Mouse (Mus musculus): ENCODE data around the gene Pgghg. TPM values are rescaled to one million over a fixed set of nuclear protein-coding genes. Genes with fewer than 3 reads are reported as not detected.

Pgghg gene
- polyA plus RNA-seq, 1 experiment from 2014 or later: 6.3 TPM

DNA sequence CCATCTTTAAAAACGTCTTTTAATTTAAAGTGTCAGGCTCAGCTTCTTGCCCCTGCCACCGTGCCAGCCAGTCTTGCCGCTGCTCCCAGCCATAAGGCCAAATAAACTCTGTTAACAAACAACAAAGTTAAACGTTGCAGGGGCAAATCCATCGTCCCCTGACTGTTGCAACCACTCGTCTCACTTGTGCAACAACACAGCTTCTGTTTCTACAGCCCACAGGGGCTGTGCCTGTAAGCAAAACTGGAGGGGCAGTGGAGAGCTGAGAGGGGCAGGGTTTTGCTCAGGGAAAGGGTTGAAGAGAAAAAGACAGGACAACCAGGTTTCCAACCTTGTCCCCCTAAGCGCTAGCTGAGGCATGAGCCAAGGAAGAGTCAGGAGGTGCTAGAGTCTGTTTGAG is 33.0 kb upstream of the Pgghg start:
- Histone ChIP-seq H3K4me3 (replicated peaks) (no peak overlapping the region), H3K9ac (replicated peaks) (no peak overlapping the region), H3K4me1 (peaks cover 8% of the 10 kb centered on the region), H3K27ac (replicated peaks) (no peak overlapping the region), H3K4me2 (no peak overlapping the region), H3K36me3 (no peaks in the 10 kb centered on the region), H3K27me3 (replicated peaks) (no peaks in the 10 kb centered on the region), H3K9me3 (replicated peaks) (no peaks in the 10 kb centered on the region)
- 49% methylated on average over 7 of the region's 7 CpGs for WGBS
- no peak for ATAC-seq (ENCODE audit: low FRiP score)

DNA sequence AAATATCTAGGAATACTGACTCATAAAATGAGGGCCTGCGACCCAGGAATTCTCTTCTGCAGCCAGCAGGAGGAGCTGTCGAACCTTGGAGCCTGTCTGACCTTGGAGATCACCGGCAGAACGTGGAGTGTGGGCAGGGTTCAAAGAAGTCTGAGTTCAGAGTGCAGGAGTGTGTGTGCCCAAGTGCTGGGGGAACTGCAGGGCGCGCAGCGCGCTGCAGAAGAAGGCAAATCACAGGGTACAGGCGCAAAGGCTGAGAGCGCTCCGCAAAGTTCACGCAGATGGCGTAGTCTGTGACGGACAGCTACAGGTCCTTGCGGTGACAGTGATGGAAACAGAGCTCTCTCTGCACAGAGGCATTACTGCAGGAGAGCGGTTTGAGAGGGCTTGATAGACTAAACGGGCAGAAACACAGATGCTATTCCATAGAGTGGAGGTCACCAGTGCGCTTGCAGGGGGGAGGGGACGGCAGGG is 32.5 kb upstream of the Pgghg start:
- no peaks in the 10 kb centered on the region for H3K36me3 ChIP-seq
- 0 out of 2 replicates have a peak, but pooled peaks have one; percentile 53 for ATAC-seq (ENCODE audit: low FRiP score)
- H3K27ac ChIP-seq (replicated peaks): no peak overlapping the region
- peak overlapping the region; percentile 85 for H3K4me2 ChIP-seq
- H3K9ac ChIP-seq (replicated peaks): peak overlapping the region; percentile 43; the same call in 1 of the 2 replicates
- 2% methylated on average over 19 of the region's 19 CpGs for WGBS
- H3K9me3 ChIP-seq (replicated peaks): no peaks in the 10 kb centered on the region
- peaks cover 5% of the 10 kb centered on the region for H3K4me1 ChIP-seq
- peak overlapping the region; percentile 43 for H3K4me3 ChIP-seq (replicated peaks)
- H3K27me3 ChIP-seq (replicated peaks): no peaks in the 10 kb centered on the region

DNA sequence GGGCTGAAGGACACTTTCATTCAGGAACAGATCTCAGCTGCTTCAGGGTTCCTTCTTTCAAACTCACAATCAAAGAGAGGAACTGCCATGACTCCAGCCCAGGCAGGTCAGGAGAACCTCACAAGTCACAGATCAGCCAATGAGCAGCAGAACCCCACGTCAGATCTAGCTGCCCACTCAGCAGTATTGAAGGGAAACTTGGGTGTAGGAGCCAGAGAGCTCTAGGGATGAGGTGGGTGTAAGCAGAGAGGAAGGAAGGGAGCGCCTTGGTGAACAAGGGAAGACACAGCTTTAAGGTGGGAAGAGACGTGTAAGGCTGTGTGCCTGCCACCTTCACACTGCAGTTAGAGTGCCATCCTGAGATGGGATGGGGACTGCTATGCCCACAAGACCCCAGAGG is 28.9 kb upstream of the Pgghg start:
- Histone ChIP-seq H3K9ac (replicated peaks) (no peak overlapping the region), H3K9me3 (replicated peaks) (no peaks in the 10 kb centered on the region), H3K36me3 (no peaks in the 10 kb centered on the region), H3K27ac (replicated peaks) (no peak overlapping the region), H3K4me3 (replicated peaks) (no peak overlapping the region), H3K4me2 (no peak overlapping the region), H3K4me1 (peaks cover 5% of the 10 kb centered on the region), H3K27me3 (replicated peaks) (no peaks in the 10 kb centered on the region)
- WGBS: 69% methylated on average over 3 of the region's 3 CpGs
- ATAC-seq (ENCODE audit: low FRiP score): no peak

DNA sequence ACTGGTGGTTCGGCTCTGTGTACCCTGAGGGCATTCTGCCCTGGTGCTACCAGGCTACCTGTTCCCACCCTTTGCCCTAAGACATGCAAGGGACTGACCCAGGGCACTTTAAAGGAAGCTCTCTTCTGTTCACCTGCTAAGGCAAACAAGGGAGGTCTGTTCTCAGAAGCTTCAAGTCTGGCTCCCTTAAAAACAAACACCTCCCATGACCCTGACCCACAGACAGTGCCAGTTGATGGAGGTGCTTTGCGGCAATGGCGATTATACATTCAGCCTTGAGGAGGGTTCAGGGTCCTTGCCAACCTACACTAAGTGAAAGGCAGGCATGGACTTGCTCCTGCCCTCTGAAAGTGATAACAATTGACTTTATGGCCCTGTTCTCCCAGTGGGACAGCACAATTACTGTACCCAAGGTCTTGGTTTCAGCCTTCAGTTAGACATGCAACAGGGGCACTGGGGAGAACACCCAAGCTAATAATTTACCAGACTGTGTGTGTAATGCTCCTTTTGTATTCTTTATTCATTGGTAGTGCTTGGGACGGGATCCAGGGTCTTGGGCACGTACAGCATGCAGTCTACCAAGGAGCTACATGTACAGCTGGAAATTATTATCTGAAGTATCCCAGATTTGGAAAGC is 28.2 kb upstream of the Pgghg start:
- Histone ChIP-seq H3K4me2 (no peak overlapping the region), H3K27ac (replicated peaks) (no peak overlapping the region), H3K36me3 (no peaks in the 10 kb centered on the region), H3K9ac (replicated peaks) (no peak overlapping the region), H3K4me1 (peaks cover 5% of the 10 kb centered on the region), H3K4me3 (replicated peaks) (no peak overlapping the region), H3K27me3 (replicated peaks) (0 out of 2 replicates have a peak, but pooled peaks cover under 1% of the 10 kb centered on the region), H3K9me3 (replicated peaks) (no peaks in the 10 kb centered on the region)
- 53% methylated on average over 5 of the region's 5 CpGs for WGBS
- ATAC-seq (ENCODE audit: low FRiP score): no peak

DNA sequence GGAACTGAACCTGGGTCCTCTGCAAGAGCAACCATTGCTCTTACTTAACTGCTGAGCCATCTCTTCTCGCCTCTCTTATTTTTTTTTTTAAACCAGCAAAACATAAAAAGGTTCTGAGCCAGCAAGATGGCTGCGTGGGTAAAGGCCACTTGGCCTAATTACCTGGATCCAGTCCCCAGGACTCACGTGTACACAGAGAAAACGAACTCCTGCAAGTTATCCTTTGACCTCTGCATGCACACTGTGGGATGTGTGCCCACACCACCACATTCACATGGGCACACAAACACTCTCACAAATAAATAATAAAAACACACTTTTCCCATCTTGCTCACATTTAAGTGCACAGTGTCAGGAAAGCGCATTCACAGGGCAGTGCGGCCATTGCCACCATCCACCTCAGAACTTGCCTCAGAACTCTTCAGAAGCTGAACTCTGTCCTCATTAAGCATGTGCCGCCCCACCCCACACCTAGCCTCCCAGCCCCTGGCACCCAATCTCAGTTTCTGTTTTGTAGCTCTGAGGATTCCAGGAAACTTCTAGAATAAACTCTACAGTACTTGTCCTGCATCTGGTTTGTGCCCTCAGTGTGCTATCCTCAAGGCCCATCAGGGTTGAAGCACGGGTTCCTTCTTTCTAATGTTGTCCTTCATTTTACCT is 27.0 kb upstream of the Pgghg start:
- Histone ChIP-seq H3K27ac (replicated peaks) (no peak overlapping the region), H3K9me3 (replicated peaks) (no peaks in the 10 kb centered on the region), H3K4me1 (no peaks in the 10 kb centered on the region; the same call in 1 of the 2 replicates), H3K36me3 (no peaks in the 10 kb centered on the region), H3K9ac (replicated peaks) (no peak overlapping the region), H3K4me2 (no peak overlapping the region), H3K4me3 (replicated peaks) (no peak overlapping the region), H3K27me3 (replicated peaks) (peaks cover 9% of the 10 kb centered on the region)
- WGBS: 91% methylated on average over 8 of the region's 8 CpGs
- ATAC-seq (ENCODE audit: low FRiP score): no peak

DNA sequence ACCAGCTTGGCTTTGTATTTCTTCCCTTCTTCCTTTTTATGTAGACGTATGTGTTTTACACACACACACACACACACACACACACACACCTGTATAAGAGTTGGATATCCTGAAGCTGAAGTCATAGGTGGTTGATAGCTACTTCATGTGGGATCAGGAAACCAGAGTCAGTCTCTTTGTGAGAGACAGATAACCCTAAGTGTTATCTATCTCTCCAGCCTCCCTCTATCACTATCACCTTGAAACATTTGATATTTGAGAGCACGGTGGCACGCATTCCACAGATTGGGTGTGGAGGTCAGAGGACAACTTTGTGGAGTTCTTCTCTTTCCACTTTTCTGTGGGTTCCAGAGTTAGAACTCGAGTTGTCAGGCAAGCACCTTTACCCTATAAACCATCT is 21.3 kb upstream of the Pgghg start:
- no peak for ATAC-seq (ENCODE audit: low FRiP score)
- H3K27me3 ChIP-seq (replicated peaks): peaks cover 66% of the 10 kb centered on the region
- no peaks in the 10 kb centered on the region for H3K36me3 ChIP-seq
- peaks cover 25% of the 10 kb centered on the region for H3K4me1 ChIP-seq
- no peak overlapping the region for H3K9ac ChIP-seq (replicated peaks)
- H3K27ac ChIP-seq (replicated peaks): no peak overlapping the region
- no peak overlapping the region for H3K4me2 ChIP-seq
- no peaks in the 10 kb centered on the region for H3K9me3 ChIP-seq (replicated peaks)
- WGBS: 85% methylated on average over 4 of the region's 4 CpGs
- H3K4me3 ChIP-seq (replicated peaks): no peak overlapping the region

DNA sequence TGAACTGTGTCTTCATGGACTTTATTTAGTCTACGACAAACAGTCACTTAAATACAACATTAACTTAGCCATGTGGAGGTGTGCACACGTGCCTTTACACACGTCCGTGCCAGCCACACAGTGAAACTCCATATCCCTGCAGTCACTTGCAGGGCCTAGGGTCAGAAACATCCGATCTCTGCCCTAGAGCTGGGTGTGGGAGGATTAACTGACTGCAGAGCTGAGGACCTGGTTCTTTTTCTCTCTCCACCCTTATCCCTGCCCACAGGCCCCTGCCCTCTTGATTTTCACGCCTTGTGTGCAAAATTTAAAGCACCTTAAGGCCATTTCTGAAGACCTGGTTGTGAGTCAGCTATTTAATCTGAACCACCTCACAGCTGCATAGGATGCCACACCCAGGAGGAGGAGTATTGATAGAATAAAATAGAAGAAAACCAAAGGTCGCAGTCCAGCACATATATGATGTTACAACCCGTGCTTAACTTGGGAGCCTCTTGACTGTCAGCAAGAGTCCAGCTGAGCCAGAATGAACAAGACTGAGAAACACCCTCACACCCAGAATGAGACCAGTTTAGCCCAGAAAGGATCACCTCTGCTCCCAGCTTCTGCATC is 20.7 kb upstream of the Pgghg start, which contains the start of gene Nlrp6:
Nlrp6 (plus strand) TSS at position 485 of the 612 bp plus-strand sequence.
- H3K9me3 ChIP-seq (replicated peaks): no peaks in the 10 kb centered on the region
- no peak within 1 kb of the TSS for H3K27ac ChIP-seq (replicated peaks)
- H3K4me3 ChIP-seq (replicated peaks): no peak within 1 kb of the TSS
- H3K36me3 ChIP-seq: no peaks in the 10 kb centered on the region
- H3K4me1 ChIP-seq: peaks cover 25% of the 10 kb centered on the region
- peak within 1 kb of the TSS; percentile 79 for H3K4me2 ChIP-seq
- WGBS: 85% methylated on average over 8 of the region's 8 CpGs
- H3K9ac ChIP-seq (replicated peaks): no peak within 1 kb of the TSS
- no peak for ATAC-seq (ENCODE audit: low FRiP score)
- peaks cover 72% of the 10 kb centered on the region for H3K27me3 ChIP-seq (replicated peaks)

DNA sequence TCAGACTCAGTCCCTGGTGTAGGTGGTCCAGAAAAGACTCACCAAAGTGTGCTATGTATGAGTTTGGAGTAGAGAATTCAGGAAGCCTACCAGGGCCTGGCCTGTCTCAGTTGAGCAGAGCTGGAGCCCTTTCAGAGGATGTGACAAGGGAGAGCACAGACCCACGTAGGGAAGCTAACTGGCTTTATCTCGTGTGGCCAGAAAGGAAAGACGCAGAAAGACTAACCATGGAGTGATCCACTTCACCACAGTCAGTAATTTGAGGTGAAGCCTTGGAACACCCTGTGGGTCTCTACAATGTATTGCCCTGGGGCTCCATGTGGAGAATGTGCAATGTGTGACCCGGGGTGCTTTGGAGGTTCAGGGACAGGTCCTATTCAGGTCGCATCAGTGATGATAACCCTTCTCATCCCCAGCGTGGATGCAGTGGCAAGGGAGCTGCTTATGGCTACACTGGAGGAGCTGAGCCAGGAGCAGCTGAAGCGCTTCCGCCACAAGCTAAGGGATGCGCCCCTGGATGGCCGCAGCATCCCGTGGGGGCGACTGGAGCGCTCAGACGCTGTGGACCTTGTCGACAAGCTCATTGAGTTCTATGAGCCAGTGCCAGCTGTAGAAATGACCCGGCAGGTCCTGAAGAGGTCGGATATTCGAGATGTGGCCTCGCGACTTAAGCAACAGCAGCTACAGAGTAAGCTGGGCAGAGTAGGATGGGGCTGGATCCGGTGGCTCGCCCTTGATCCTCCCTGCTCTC is 19.8 kb upstream of the Pgghg start:
- no peaks in the 10 kb centered on the region for H3K9me3 ChIP-seq (replicated peaks)
- H3K36me3 ChIP-seq: no peaks in the 10 kb centered on the region
- WGBS: 28% methylated on average over 22 of the region's 22 CpGs
- no peak overlapping the region for H3K27ac ChIP-seq (replicated peaks)
- H3K27me3 ChIP-seq (replicated peaks): peaks cover 75% of the 10 kb centered on the region
- H3K4me1 ChIP-seq: peaks cover 25% of the 10 kb centered on the region
- H3K9ac ChIP-seq (replicated peaks): no peak overlapping the region
- H3K4me3 ChIP-seq (replicated peaks): no peak overlapping the region
- peak overlapping the region; percentile 79 for H3K4me2 ChIP-seq
- ATAC-seq (ENCODE audit: low FRiP score): no peak

DNA sequence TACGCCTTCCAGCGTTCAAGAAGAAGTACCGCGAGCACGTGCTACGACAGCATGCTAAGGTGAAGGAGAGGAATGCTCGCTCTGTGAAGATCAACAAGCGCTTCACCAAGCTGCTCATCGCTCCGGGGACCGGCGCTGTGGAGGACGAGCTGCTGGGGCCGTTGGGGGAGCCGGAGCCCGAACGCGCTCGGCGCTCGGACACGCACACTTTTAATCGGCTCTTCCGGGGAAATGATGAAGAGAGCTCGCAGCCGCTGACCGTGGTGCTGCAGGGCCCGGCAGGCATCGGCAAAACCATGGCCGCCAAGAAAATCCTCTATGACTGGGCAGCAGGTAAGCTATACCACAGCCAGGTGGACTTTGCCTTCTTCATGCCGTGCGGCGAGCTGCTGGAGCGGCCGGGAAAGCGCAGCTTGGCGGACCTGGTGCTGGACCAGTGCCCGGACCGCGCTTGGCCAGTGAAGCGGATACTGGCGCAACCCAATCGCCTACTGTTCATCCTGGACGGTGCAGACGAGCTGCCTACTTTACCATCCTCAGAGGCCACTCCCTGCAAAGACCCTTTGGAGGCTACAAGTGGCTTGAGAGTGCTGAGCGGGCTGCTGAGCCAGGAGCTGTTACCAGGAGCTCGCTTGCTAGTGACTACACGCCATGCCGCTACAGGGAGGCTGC is 18.7 kb upstream of the Pgghg start:
- under 1% methylated on average over 49 of the region's 49 CpGs for WGBS
- H3K36me3 ChIP-seq: no peaks in the 10 kb centered on the region
- H3K4me2 ChIP-seq: peak overlapping the region; percentile 79
- peak; percentile 63; the same call in 1 of the 2 replicates for ATAC-seq (ENCODE audit: low FRiP score)
- H3K4me3 ChIP-seq (replicated peaks): peak overlapping the region; percentile 44
- H3K4me1 ChIP-seq: peaks cover 25% of the 10 kb centered on the region
- H3K27me3 ChIP-seq (replicated peaks): peaks cover 77% of the 10 kb centered on the region
- H3K9me3 ChIP-seq (replicated peaks): no peaks in the 10 kb centered on the region
- H3K27ac ChIP-seq (replicated peaks): no peak overlapping the region
- peak overlapping the region; percentile 30 for H3K9ac ChIP-seq (replicated peaks)

DNA sequence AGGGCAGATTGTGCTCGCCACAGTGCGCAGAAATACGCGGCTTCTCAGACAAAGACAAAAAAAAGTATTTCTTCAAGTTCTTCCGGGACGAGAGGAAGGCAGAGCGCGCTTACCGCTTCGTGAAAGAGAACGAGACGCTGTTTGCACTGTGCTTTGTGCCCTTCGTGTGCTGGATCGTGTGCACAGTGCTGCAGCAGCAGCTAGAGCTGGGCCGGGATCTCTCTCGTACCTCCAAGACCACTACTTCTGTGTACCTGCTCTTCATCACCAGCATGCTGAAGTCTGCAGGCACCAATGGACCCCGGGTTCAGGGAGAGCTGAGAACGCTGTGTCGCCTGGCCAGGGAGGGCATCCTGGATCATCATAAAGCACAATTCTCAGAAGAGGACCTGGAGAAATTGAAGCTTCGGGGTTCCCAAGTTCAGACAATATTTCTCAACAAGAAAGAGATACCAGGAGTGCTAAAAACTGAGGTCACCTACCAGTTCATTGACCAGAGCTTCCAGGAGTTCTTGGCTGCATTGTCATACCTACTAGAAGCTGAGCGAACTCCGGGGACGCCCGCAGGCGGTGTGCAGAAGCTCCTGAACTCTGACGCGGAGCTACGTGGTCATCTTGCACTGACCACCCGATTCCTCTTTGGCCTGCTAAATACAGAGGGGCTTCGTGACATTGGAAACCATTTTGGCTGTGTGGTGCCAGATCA is 18.0 kb upstream of the Pgghg start:
- Histone ChIP-seq H3K4me3 (replicated peaks) (peak overlapping the region; percentile 44), H3K9me3 (replicated peaks) (no peaks in the 10 kb centered on the region), H3K4me2 (peak overlapping the region; percentile 79), H3K27ac (replicated peaks) (no peak overlapping the region), H3K9ac (replicated peaks) (peak overlapping the region; percentile 30), H3K27me3 (replicated peaks) (peaks cover 75% of the 10 kb centered on the region), H3K36me3 (no peaks in the 10 kb centered on the region), H3K4me1 (peaks cover 25% of the 10 kb centered on the region)
- ATAC-seq (ENCODE audit: low FRiP score): no peak; the same call in 1 of the 2 replicates
- WGBS: 20% methylated on average over 30 of the region's 30 CpGs

Measured in neural tube, embryonic 15.5 days (tissue).